Mouse (Mus musculus) intestine, embryonic 15.5 days (tissue): ENCODE measurements around the gene Usp5. TPM values are rescaled to one million over a fixed set of nuclear protein-coding genes. Genes with fewer than 3 reads are reported as not detected.

Source experiments
- ATAC-seq: fragments of 200-750 bp; cut with Nextera tagmentation; 2 replicates; pipeline ENCODE4 v1.8.0; 2017; ENCODE audit warnings: moderate TSS enrichment, moderate library complexity
- H3K27ac ChIP-seq: fragments of 300-500 bp; sonication (generic); 2 replicates; pipeline ENCODE4 v1.5.1; 2015; ENCODE audit warnings: mild to moderate bottlenecking, inconsistent platforms
- H3K27me3 ChIP-seq: fragments of 300-500 bp; sonication (generic); replicated peaks from 2 replicates; pipeline ENCODE4 v1.6.1; 2015; ENCODE audit warnings: inconsistent platforms
- H3K36me3 ChIP-seq: fragments of 300-500 bp; sonication (generic); 2 replicates; pipeline ENCODE4 v1.6.1; 2015; ENCODE audit warnings: inconsistent platforms
- H3K4me1 ChIP-seq: fragments of 300-500 bp; sonication (generic); replicated peaks from 2 replicates; pipeline ENCODE4 v1.6.1; 2015; ENCODE audit warnings: inconsistent platforms
- H3K4me2 ChIP-seq: fragments of 300-500 bp; sonication (generic); replicated peaks from 2 replicates; pipeline ENCODE4 v1.6.1; 2015; ENCODE audit warnings: mild to moderate bottlenecking, inconsistent platforms
- H3K4me3 ChIP-seq: fragments of 300-500 bp; sonication (generic); replicated peaks from 2 replicates; pipeline ENCODE4 v1.5.1; 2015; ENCODE audit warnings: inconsistent platforms
- H3K9ac ChIP-seq: fragments of 300-500 bp; sonication (generic); 2 replicates; pipeline ENCODE4 v1.6.1; 2015; ENCODE audit warnings: inconsistent platforms
- H3K9me3 ChIP-seq: fragments of 300-500 bp; sonication (generic); 2 replicates; pipeline ENCODE4 v1.6.1; 2016; ENCODE audit warnings: inconsistent platforms
- WGBS: fragments of 180-500 bp; shearing (Covaris S2); methylation state at CpG from one replicate; pipeline ENCODE4 v1.1.7; 2015; 5-methylcytosine and 5-hydroxymethylcytosine counted together
- polyA plus RNA-seq: library from polyadenylated mRNA; unstranded; fragments of >200 nt; fragmentation: Nextera tagmentation; extraction: Ambion mirVana; gene quantifications from 2 replicates; pipeline ENCODE4 v1.2.1, GENCODE M21; 2015

The Usp5 gene
- polyA plus RNA-seq, 1 experiment from 2014 or later = 116 TPM

GRCm38 (mm10) chr6:124767920-124768703 is 61.2 kb downstream of the Usp5 start:
- 33% methylated on average over 19 of the region's 19 CpGs for WGBS
- Histone ChIP-seq H3K27ac (no peak overlapping the region), H3K9ac (peak overlapping the region; percentile 60), H3K4me3 (peak overlapping the region; percentile 57), H3K4me1 (peaks cover 24% of the 10 kb centered on the region), H3K4me2 (peak overlapping the region; percentile 96), H3K36me3 (no peaks in the 10 kb centered on the region), H3K27me3 (0 out of 2 replicates have a peak, but pooled peaks cover 2% of the 10 kb centered on the region), H3K9me3 (no peaks in the 10 kb centered on the region)
- ATAC-seq = peak; percentile 46

GRCm38 (mm10) chr6:124767536-124767919 is 61.8 kb downstream of the Usp5 start:
- Histone ChIP-seq H3K27me3 (0 out of 2 replicates have a peak, but pooled peaks cover 2% of the 10 kb centered on the region), H3K36me3 (no peaks in the 10 kb centered on the region), H3K4me1 (peaks cover 24% of the 10 kb centered on the region), H3K9ac (no peak overlapping the region), H3K9me3 (no peaks in the 10 kb centered on the region), H3K4me2 (peak overlapping the region; percentile 96; the same call in 1 of the 2 replicates), H3K4me3 (no peak overlapping the region), H3K27ac (no peak overlapping the region)
- 65% methylated on average over 4 of the region's 4 CpGs for WGBS
- ATAC-seq = no peak

GRCm38 (mm10) chr6:124765951-124766350 is 63.3 kb downstream of the Usp5 start:
- Histone ChIP-seq H3K4me2 (no peak overlapping the region), H3K9ac (no peak overlapping the region), H3K4me3 (no peak overlapping the region), H3K4me1 (peaks cover 24% of the 10 kb centered on the region), H3K27ac (no peak overlapping the region), H3K36me3 (no peaks in the 10 kb centered on the region), H3K27me3 (0 out of 2 replicates have a peak, but pooled peaks cover 2% of the 10 kb centered on the region), H3K9me3 (no peaks in the 10 kb centered on the region)
- WGBS = 89% methylated on average over 7 of the region's 7 CpGs
- no peak for ATAC-seq

Other genes with a start within 250 kb of the Usp5 start
- gene C1s2, start 193.4 kb downstream of the Usp5 start, polyA plus RNA-seq = not detected in 2 replicates
- 134 and 145 TPM in 2 replicates for gene Lpcat3, start 166.5 kb downstream of the Usp5 start, polyA plus RNA-seq
- gene Emg1, start 117.3 kb downstream of the Usp5 start, polyA plus RNA-seq = 225 and 231 TPM in 2 replicates
- 497 and 503 TPM in 2 replicates for gene Phb2, start 117.1 kb downstream of the Usp5 start, polyA plus RNA-seq
- gene Ptpn6, start 90.8 kb downstream of the Usp5 start, polyA plus RNA-seq = 16.7 and 17.7 TPM in 2 replicates
- 337 and 341 TPM in 2 replicates for gene Grcc10, start 88.1 kb downstream of the Usp5 start, polyA plus RNA-seq
- gene Gm45234, start 73.5 kb downstream of the Usp5 start, polyA plus RNA-seq = not detected in 2 replicates
- gene Atn1, start 73.0 kb downstream of the Usp5 start, polyA plus RNA-seq = 10.5 and 11.9 TPM in 2 replicates
- 6.0 and 6.8 TPM in 2 replicates for gene Eno2, start 59.8 kb downstream of the Usp5 start, polyA plus RNA-seq
- 0.11 and 0.13 TPM in 2 replicates for gene Lrrc23, start 49.8 kb downstream of the Usp5 start, polyA plus RNA-seq
- 16.1 and 16.3 TPM in 2 replicates for gene Spsb2, start 20.8 kb downstream of the Usp5 start, polyA plus RNA-seq
- 1,094 and 1,127 TPM in 2 replicates for gene Tpi1, start 15.2 kb downstream of the Usp5 start, polyA plus RNA-seq
- gene Cdca3, start 63 bp upstream of the Usp5 start, polyA plus RNA-seq = 166 and 177 TPM in 2 replicates
- 1.2 and 1.3 TPM in 2 replicates for gene Gnb3, start 10.8 kb upstream of the Usp5 start, polyA plus RNA-seq
- gene P3h3, start 28.3 kb upstream of the Usp5 start, polyA plus RNA-seq = 17.9 and 20.1 TPM in 2 replicates
- gene Gpr162, start 34.5 kb upstream of the Usp5 start, polyA plus RNA-seq = 0.99 and 1.1 TPM in 2 replicates
- 0.40 and 0.48 TPM in 2 replicates for gene Cd4, start 58.7 kb upstream of the Usp5 start, polyA plus RNA-seq
- 2.2 and 2.9 TPM in 2 replicates for gene Lag3, start 82.2 kb upstream of the Usp5 start, polyA plus RNA-seq
- 241 and 282 TPM in 2 replicates for gene Ptms, start 90.6 kb upstream of the Usp5 start, polyA plus RNA-seq
- gene Mlf2, start 101.9 kb upstream of the Usp5 start, polyA plus RNA-seq = 336 and 340 TPM in 2 replicates
- 159 and 170 TPM in 2 replicates for gene Cops7a, start 136.1 kb upstream of the Usp5 start, polyA plus RNA-seq
- gene Pianp, start 167.2 kb upstream of the Usp5 start, polyA plus RNA-seq = 1.8 and 2.1 TPM in 2 replicates
- 13.4 and 14.3 TPM in 2 replicates for gene Zfp384, start 179.7 kb upstream of the Usp5 start, polyA plus RNA-seq
- 96.2 and 103 TPM in 2 replicates for gene Ing4, start 210.3 kb upstream of the Usp5 start, polyA plus RNA-seq
- gene Acrbp, start 220.2 kb upstream of the Usp5 start, polyA plus RNA-seq = 8.5 and 9.3 TPM in 2 replicates
- 5.8 and 6.1 TPM in 2 replicates for gene Lpar5, start 238.4 kb upstream of the Usp5 start, polyA plus RNA-seq